Mouse (Mus musculus): Measurements from ENCODE around the gene H2-Ke6.

- TF ChIP-seq CTCF (IDR thresholded peaks at IDR 0.05; ENCODE audit: extremely low read depth, insufficient read depth, insufficient read length, insufficient replicate concordance) (no peak), POLR2A (IDR thresholded peaks at IDR 0.05; ENCODE audit: low read depth, low read length) (no peak)
Measured at GRCm38 (mm10) chr17:34006570-34006969, 21.3 kb downstream of the H2-Ke6 start.

All from spleen, adult 2 months (tissue).